Mouse (Mus musculus) neural tube, embryonic 14.5 days (tissue): Measurements from ENCODE around the gene a. TPM values are rescaled to one million over a fixed set of nuclear protein-coding genes. Genes with fewer than 3 reads are reported as not detected.

Experiments used
- ATAC-seq: fragments of 200-750 bp; cut with Nextera tagmentation; 2 replicates; pipeline ENCODE4 v1.8.0; 2017; ENCODE audit warnings: low read depth, mild to moderate bottlenecking, moderate TSS enrichment, moderate library complexity
- H3K27ac ChIP-seq: fragments of 300-500 bp; sonication (generic); 2 replicates; pipeline ENCODE4 v1.5.1; 2014; ENCODE audit warnings: low read depth, mild to moderate bottlenecking, control low read depth, low read length, moderate library complexity, mixed read lengths
- H3K27me3 ChIP-seq: fragments of 300-500 bp; sonication (generic); 2 replicates; pipeline ENCODE4 v1.6.1; 2014; ENCODE audit warnings: low read length; ENCODE audit not compliant: control insufficient read depth, insufficient read depth
- H3K36me3 ChIP-seq: fragments of 300-500 bp; sonication (generic); 2 replicates; pipeline ENCODE4 v1.6.1; 2014; ENCODE audit warnings: low read length, mixed read lengths; ENCODE audit not compliant: control insufficient read depth, insufficient read depth
- H3K4me1 ChIP-seq: fragments of 300-500 bp; sonication (generic); 2 replicates; pipeline ENCODE4 v1.6.1; 2014; ENCODE audit warnings: low read length; ENCODE audit not compliant: control insufficient read depth, insufficient read depth
- H3K4me2 ChIP-seq: fragments of 300-500 bp; sonication (generic); 2 replicates; pipeline ENCODE4 v1.6.1; 2014; ENCODE audit warnings: mild to moderate bottlenecking, low read depth, low read length, control low read depth
- H3K4me3 ChIP-seq: fragments of 300-500 bp; sonication (generic); 2 replicates; pipeline ENCODE4 v1.5.1; 2014; ENCODE audit warnings: low read depth, low read length, control low read depth, mixed read lengths
- H3K9ac ChIP-seq: fragments of 300-500 bp; sonication (generic); replicated peaks from 2 replicates; pipeline ENCODE4 v1.6.1; 2014; ENCODE audit warnings: low read depth, mild to moderate bottlenecking, control low read depth, low read length, mixed read lengths
- H3K9me3 ChIP-seq: fragments of 300-500 bp; sonication (generic); 2 replicates; pipeline ENCODE4 v1.6.1; 2016; ENCODE audit warnings: low read length; ENCODE audit not compliant: control insufficient read depth
- WGBS: fragments of 180-500 bp; shearing (Covaris S2); extraction: QIAGEN DNeasy Blood & Tissue Kit; methylation state at CpG from one replicate; pipeline ENCODE4 v1.1.7; 2014; 5-methylcytosine and 5-hydroxymethylcytosine counted together
- polyA plus RNA-seq: library from polyadenylated mRNA; unstranded; fragments of >200 nt; fragmentation: Nextera tagmentation; extraction: Ambion mirVana; gene quantifications from 2 replicates; pipeline ENCODE4 v1.2.1, GENCODE M21; 2014

Gene a
- polyA plus RNA-seq, 1 experiment from 2014 or later = not detected

- Histone ChIP-seq H3K27me3 (no peaks in the 10 kb centered on the region), H3K36me3 (no peaks in the 10 kb centered on the region), H3K9ac (peak overlapping the region; percentile 74), H3K27ac (peak overlapping the region; percentile 81), H3K4me1 (peaks cover 18% of the 10 kb centered on the region), H3K9me3 (no peaks in the 10 kb centered on the region), H3K4me3 (peak overlapping the region; percentile 64), H3K4me2 (peak overlapping the region; percentile 65)
- 20% methylated on average over 12 of the region's 12 CpGs for WGBS
- peak; percentile 0; the same call in 1 of the 2 replicates for ATAC-seq
Measured at GRCm38 (mm10) chr2:155074766-155075330, 283.6 kb downstream of the a start.

GRCm38 (mm10) chr2:155075649-155076048 lies 284.4 kb downstream of the a start:
- 92% methylated on average over 6 of the region's 6 CpGs for WGBS
- H3K27ac ChIP-seq = no peak overlapping the region
- no peak overlapping the region for H3K4me2 ChIP-seq

GRCm38 (mm10) chr2:155079500-155080178 lies 288.4 kb downstream of the a start:
- no peak overlapping the region for H3K4me3 ChIP-seq
- ATAC-seq = no peak
- no peaks in the 10 kb centered on the region for H3K27me3 ChIP-seq
- no peak overlapping the region for H3K9ac ChIP-seq
- no peaks in the 10 kb centered on the region for H3K9me3 ChIP-seq
- no peaks in the 10 kb centered on the region for H3K36me3 ChIP-seq
- 26% methylated on average over 7 of the region's 7 CpGs for WGBS
- no peak overlapping the region for H3K27ac ChIP-seq
- peaks cover 10% of the 10 kb centered on the region for H3K4me1 ChIP-seq
- H3K4me2 ChIP-seq = no peak overlapping the region

More at GRCm38 (mm10) chr2:155075649-155076048, 284.4 kb downstream of the a start:
- H3K9me3 ChIP-seq = no peaks in the 10 kb centered on the region
- H3K4me1 ChIP-seq = peaks cover 18% of the 10 kb centered on the region
- H3K4me3 ChIP-seq = no peak overlapping the region
- H3K9ac ChIP-seq = no peak overlapping the region
- ATAC-seq = no peak
- no peaks in the 10 kb centered on the region for H3K36me3 ChIP-seq
- H3K27me3 ChIP-seq = no peaks in the 10 kb centered on the region

- 71% methylated on average over 4 of the region's 4 CpGs for WGBS
- H3K4me1 ChIP-seq = peaks cover 6% of the 10 kb centered on the region
Measured at GRCm38 (mm10) chr2:155080179-155080530, 289.0 kb downstream of the a start.

GRCm38 (mm10) chr2:155081056-155081455 lies 289.9 kb downstream of the a start:
- Histone ChIP-seq H3K4me1 (no peaks in the 10 kb centered on the region), H3K9ac (no peak overlapping the region), H3K4me2 (no peak overlapping the region), H3K27me3 (no peaks in the 10 kb centered on the region), H3K36me3 (no peaks in the 10 kb centered on the region), H3K27ac (no peak overlapping the region), H3K9me3 (no peaks in the 10 kb centered on the region), H3K4me3 (no peak overlapping the region)
- ATAC-seq = no peak
- WGBS = 92% methylated on average over 3 of the region's 3 CpGs

More at GRCm38 (mm10) chr2:155080179-155080530, 289.0 kb downstream of the a start:
- Histone ChIP-seq H3K4me2 (no peak overlapping the region), H3K36me3 (no peaks in the 10 kb centered on the region), H3K27ac (no peak overlapping the region), H3K9me3 (no peaks in the 10 kb centered on the region), H3K27me3 (no peaks in the 10 kb centered on the region), H3K9ac (no peak overlapping the region), H3K4me3 (no peak overlapping the region)
- ATAC-seq = no peak

- no peaks in the 10 kb centered on the region for H3K9me3 ChIP-seq
- H3K9ac ChIP-seq = no peak overlapping the region
- 23% methylated on average over 8 of the region's 8 CpGs for WGBS
- H3K36me3 ChIP-seq = no peaks in the 10 kb centered on the region
- no peaks in the 10 kb centered on the region for H3K4me1 ChIP-seq
- no peaks in the 10 kb centered on the region for H3K27me3 ChIP-seq
- H3K27ac ChIP-seq = no peak overlapping the region
- no peak overlapping the region for H3K4me3 ChIP-seq
- H3K4me2 ChIP-seq = no peak overlapping the region
- ATAC-seq = no peak
Measured at GRCm38 (mm10) chr2:155082121-155082803, 291.1 kb downstream of the a start.

- no peak overlapping the region for H3K9ac ChIP-seq
- no peak overlapping the region for H3K27ac ChIP-seq
- 85% methylated on average over 5 of the region's 5 CpGs for WGBS
- H3K36me3 ChIP-seq = no peaks in the 10 kb centered on the region
- H3K9me3 ChIP-seq = no peaks in the 10 kb centered on the region
- no peak for ATAC-seq
- no peaks in the 10 kb centered on the region for H3K4me1 ChIP-seq
- no peak overlapping the region for H3K4me2 ChIP-seq
- no peaks in the 10 kb centered on the region for H3K27me3 ChIP-seq
- no peak overlapping the region for H3K4me3 ChIP-seq
Measured at GRCm38 (mm10) chr2:155084546-155084945, 293.3 kb downstream of the a start.

GRCm38 (mm10) chr2:155086328-155086727 lies 295.1 kb downstream of the a start:
- Histone ChIP-seq H3K4me2 (no peak overlapping the region), H3K36me3 (no peaks in the 10 kb centered on the region), H3K27ac (no peak overlapping the region), H3K4me1 (no peaks in the 10 kb centered on the region), H3K4me3 (no peak overlapping the region), H3K27me3 (no peaks in the 10 kb centered on the region), H3K9me3 (no peaks in the 10 kb centered on the region), H3K9ac (no peak overlapping the region)
- ATAC-seq = no peak
- WGBS = 85% methylated on average over 5 of the region's 5 CpGs

- no peaks in the 10 kb centered on the region for H3K9me3 ChIP-seq
- no peak for ATAC-seq
- no peak overlapping the region for H3K27ac ChIP-seq
- no peak overlapping the region for H3K4me3 ChIP-seq
- 83% methylated on average over 6 of the region's 6 CpGs for WGBS
- H3K4me1 ChIP-seq = no peaks in the 10 kb centered on the region
- no peaks in the 10 kb centered on the region for H3K36me3 ChIP-seq
- H3K4me2 ChIP-seq = no peak overlapping the region
- H3K9ac ChIP-seq = no peak overlapping the region
- H3K27me3 ChIP-seq = no peaks in the 10 kb centered on the region
Measured at GRCm38 (mm10) chr2:155088264-155088663, 297.1 kb downstream of the a start.
